Mouse (Mus musculus): ENCODE measurements at regions not wholly inside any gene's neighbourhood (a gene's known extent, or its start where the extent isn't known, plus 50 kb on each side); places are given as distances from the start of the nearest gene placed in this dataset.

- TF ChIP-seq CTCF (IDR thresholded peaks at IDR 0.05; ENCODE audit: control insufficient read depth, insufficient read depth, insufficient replicate concordance, low read depth, low read length) (no peak), POLR2A (IDR thresholded peaks at IDR 0.05; ENCODE audit: control insufficient read depth, low read depth, low read length) (no peak)
Observed at GRCm38 (mm10) chr7:129766087-129766834, 174.6 kb downstream of the Wdr11 start.
